Mouse (Mus musculus): ENCODE data around the gene Ttyh2.

The Ttyh2 gene

DNA sequence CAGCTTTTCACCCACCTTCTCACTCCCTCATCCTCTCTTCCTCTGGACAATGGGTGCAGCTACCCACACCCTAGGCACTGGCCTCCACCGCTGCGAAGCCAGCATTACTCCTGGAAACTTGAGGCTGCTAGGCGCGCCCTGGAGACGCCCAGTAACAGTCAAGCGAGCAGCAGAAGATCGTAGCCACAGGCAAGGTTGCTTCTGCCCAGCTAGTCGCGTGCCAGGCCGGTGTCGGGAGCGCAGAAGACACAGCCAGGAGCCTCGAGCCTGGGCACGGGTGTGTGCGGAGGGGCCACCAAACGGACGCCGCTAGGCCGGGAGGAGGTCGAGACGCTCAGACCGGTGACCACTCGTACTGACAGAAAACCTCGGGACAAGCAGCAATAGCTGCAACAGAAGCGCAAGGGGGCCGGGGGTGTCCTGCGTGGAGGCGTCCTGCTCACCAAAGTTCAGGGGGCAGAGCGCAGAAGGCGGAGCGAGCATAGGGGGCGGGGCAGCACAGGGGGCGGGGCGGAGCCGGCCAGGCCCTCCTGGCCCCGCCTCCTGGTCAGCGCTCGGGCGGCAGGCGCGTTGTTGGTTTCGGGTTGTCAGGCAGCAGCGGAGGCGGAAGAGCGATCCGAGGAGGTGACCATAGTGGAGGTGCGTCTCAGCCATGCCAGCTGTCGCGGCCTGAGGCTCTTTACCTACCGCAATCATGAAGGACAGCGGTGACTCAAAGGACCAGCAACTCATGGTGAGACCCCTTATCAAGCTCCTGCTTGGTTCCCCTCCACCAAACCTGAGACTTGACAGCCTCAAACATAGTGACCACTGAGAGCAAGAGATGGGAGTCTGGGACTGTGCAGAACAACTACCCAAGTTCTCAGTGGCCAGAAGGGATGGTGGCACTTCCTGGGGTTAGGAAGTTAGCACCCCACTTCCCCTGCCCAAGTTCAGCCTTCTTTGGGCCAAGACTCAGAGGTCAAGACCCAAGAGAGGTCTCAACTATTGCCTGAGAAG lies 89.9 kb downstream of the Ttyh2 start, which contains the start of gene Kif19a:
Kif19a (plus strand) TSS at position 569 of the 999 bp plus-strand sequence.
- peak; percentile 77 for DNase-seq (ENCODE audit: inconsistent ontology term)

DNA sequence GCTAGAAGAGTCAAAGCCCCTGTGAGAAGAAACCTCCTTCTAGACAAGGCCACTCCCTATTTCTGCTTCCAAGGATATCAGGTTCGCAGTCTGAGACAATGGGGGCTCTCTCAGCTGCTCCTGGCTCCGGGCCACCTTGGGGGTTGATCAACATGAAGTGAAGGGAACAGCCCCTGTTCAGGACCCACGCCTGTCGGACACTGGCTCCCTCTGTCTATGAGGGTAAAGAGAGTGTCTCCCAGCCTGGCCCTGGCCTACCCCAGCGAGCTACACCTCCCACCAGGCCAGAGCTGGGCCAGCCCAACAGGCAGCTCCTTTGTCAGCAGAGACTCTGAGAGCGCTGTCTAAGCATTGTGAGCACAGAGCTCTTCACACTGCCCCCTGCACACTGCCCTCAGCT lies 94.7 kb downstream of the Ttyh2 start:
- DNase-seq (ENCODE audit: inconsistent ontology term) = no peak
